Mouse (Mus musculus): ENCODE results near the gene Rbp1. TPM values are rescaled to one million over a fixed set of nuclear protein-coding genes. Genes with fewer than 3 reads are reported as not detected.

Gene Rbp1
- 2.3 and 3.4 TPM in 2 replicates for polyA plus RNA-seq (2012; rRNA removed)

GRCm38 (mm10) chr9:98422656-98423055 lies at the start of gene Rbp1:
Gene Rbp1 (plus strand): TSS chr9:98422961.
- Histone ChIP-seq H3K4me3 (ENCODE audit: control insufficient read depth, insufficient read depth, low read length) (no peak within 1 kb of the TSS), H3K27ac (ENCODE audit: control insufficient read depth, insufficient read depth, low read length) (no peak within 1 kb of the TSS), H3K4me1 (replicated peaks; ENCODE audit: control insufficient read depth, insufficient read depth, low read length) (no peaks in the 10 kb centered on the region; the same call in 1 of the 2 replicates), H3K27me3 (ENCODE audit: control insufficient read depth, insufficient read depth, low read length) (peaks cover 6% of the 10 kb centered on the region), H3K36me3 (ENCODE audit: control insufficient read depth, insufficient read depth, low read length) (no peaks in the 10 kb centered on the region)
- 93% methylated on average over 5 of the region's 5 CpGs for WGBS
- TF ChIP-seq POLR2A (IDR thresholded peaks at IDR 0.05; ENCODE audit: control insufficient read depth, extremely low read depth, insufficient read depth, low read length, poor library complexity) (no peak), CTCF (IDR thresholded peaks at IDR 0.05; ENCODE audit: borderline replicate concordance, control insufficient read depth, extremely low read depth, insufficient read depth, low read length, poor library complexity) (no peak)
- DNase-seq: no peak

GRCm38 (mm10) chr9:98373358-98373757 lies 49.4 kb upstream of the Rbp1 start:
- no peaks in the 10 kb centered on the region for H3K36me3 ChIP-seq (ENCODE audit: control insufficient read depth, insufficient read depth, low read length)
- H3K4me3 ChIP-seq (ENCODE audit: control insufficient read depth, insufficient read depth, low read length): no peak overlapping the region
- H3K27ac ChIP-seq (ENCODE audit: control insufficient read depth, insufficient read depth, low read length): no peak overlapping the region
- H3K27me3 ChIP-seq (ENCODE audit: control insufficient read depth, insufficient read depth, low read length): no peaks in the 10 kb centered on the region
- no peak for DNase-seq
- TF ChIP-seq CTCF (IDR thresholded peaks at IDR 0.05; ENCODE audit: borderline replicate concordance, control insufficient read depth, extremely low read depth, insufficient read depth, low read length, poor library complexity) (no peak), POLR2A (IDR thresholded peaks at IDR 0.05; ENCODE audit: control insufficient read depth, extremely low read depth, insufficient read depth, low read length, poor library complexity) (no peak)
- WGBS: 97% methylated on average over 5 of the region's 5 CpGs
- no peaks in the 10 kb centered on the region for H3K4me1 ChIP-seq (replicated peaks; ENCODE audit: control insufficient read depth, insufficient read depth, low read length)

- WGBS: 95% methylated on average over 11 of the region's 11 CpGs
- no peak overlapping the region for H3K4me3 ChIP-seq (ENCODE audit: control insufficient read depth, insufficient read depth, low read length)
- DNase-seq: no peak
- no peak overlapping the region for H3K27ac ChIP-seq (ENCODE audit: control insufficient read depth, insufficient read depth, low read length)
- TF ChIP-seq POLR2A (IDR thresholded peaks at IDR 0.05; ENCODE audit: control insufficient read depth, extremely low read depth, insufficient read depth, low read length, poor library complexity) (no peak), CTCF (IDR thresholded peaks at IDR 0.05; ENCODE audit: borderline replicate concordance, control insufficient read depth, extremely low read depth, insufficient read depth, low read length, poor library complexity) (no peak)
- H3K27me3 ChIP-seq (ENCODE audit: control insufficient read depth, insufficient read depth, low read length): no peaks in the 10 kb centered on the region
- no peaks in the 10 kb centered on the region for H3K36me3 ChIP-seq (ENCODE audit: control insufficient read depth, insufficient read depth, low read length)
- H3K4me1 ChIP-seq (replicated peaks; ENCODE audit: control insufficient read depth, insufficient read depth, low read length): no peaks in the 10 kb centered on the region
These were observed 47.9 kb upstream of the Rbp1 start for GRCm38 (mm10) chr9:98374897-98375296.

- Histone ChIP-seq H3K27ac (ENCODE audit: control insufficient read depth, insufficient read depth, low read length) (no peak overlapping the region), H3K4me3 (ENCODE audit: control insufficient read depth, insufficient read depth, low read length) (no peak overlapping the region), H3K4me1 (replicated peaks; ENCODE audit: control insufficient read depth, insufficient read depth, low read length) (no peaks in the 10 kb centered on the region), H3K27me3 (ENCODE audit: control insufficient read depth, insufficient read depth, low read length) (no peaks in the 10 kb centered on the region), H3K36me3 (ENCODE audit: control insufficient read depth, insufficient read depth, low read length) (no peaks in the 10 kb centered on the region)
- WGBS: 88% methylated on average over 5 of the region's 5 CpGs
- no peak for TF ChIP-seq CTCF (IDR thresholded peaks at IDR 0.05; ENCODE audit: borderline replicate concordance, control insufficient read depth, extremely low read depth, insufficient read depth, low read length, poor library complexity)
- no peak for DNase-seq
These were observed 47.2 kb upstream of the Rbp1 start for GRCm38 (mm10) chr9:98375329-98376170.

- no peaks in the 10 kb centered on the region for H3K27me3 ChIP-seq (ENCODE audit: control insufficient read depth, insufficient read depth, low read length)
- H3K4me1 ChIP-seq (replicated peaks; ENCODE audit: control insufficient read depth, insufficient read depth, low read length): no peaks in the 10 kb centered on the region
- no peak for DNase-seq
- H3K36me3 ChIP-seq (ENCODE audit: control insufficient read depth, insufficient read depth, low read length): no peaks in the 10 kb centered on the region
- no peak overlapping the region for H3K4me3 ChIP-seq (ENCODE audit: control insufficient read depth, insufficient read depth, low read length)
- no peak overlapping the region for H3K27ac ChIP-seq (ENCODE audit: control insufficient read depth, insufficient read depth, low read length)
- WGBS: 95% methylated on average over 4 of the region's 4 CpGs
- no peak for TF ChIP-seq POLR2A (IDR thresholded peaks at IDR 0.05; ENCODE audit: control insufficient read depth, extremely low read depth, insufficient read depth, low read length, poor library complexity)
- TF ChIP-seq CTCF (IDR thresholded peaks at IDR 0.05; ENCODE audit: borderline replicate concordance, control insufficient read depth, extremely low read depth, insufficient read depth, low read length, poor library complexity): no peak
These were observed 43.0 kb upstream of the Rbp1 start for GRCm38 (mm10) chr9:98379736-98380135.

- 96% methylated on average over 9 of the region's 9 CpGs for WGBS
These were observed 42.2 kb upstream of the Rbp1 start for GRCm38 (mm10) chr9:98380593-98380992.

More at GRCm38 (mm10) chr9:98380593-98380992, 42.2 kb upstream of the Rbp1 start:
- no peak for TF ChIP-seq CTCF (IDR thresholded peaks at IDR 0.05; ENCODE audit: borderline replicate concordance, control insufficient read depth, extremely low read depth, insufficient read depth, low read length, poor library complexity)
- no peak for TF ChIP-seq POLR2A (IDR thresholded peaks at IDR 0.05; ENCODE audit: control insufficient read depth, extremely low read depth, insufficient read depth, low read length, poor library complexity)
- Histone ChIP-seq H3K27ac (ENCODE audit: control insufficient read depth, insufficient read depth, low read length) (no peak overlapping the region), H3K36me3 (ENCODE audit: control insufficient read depth, insufficient read depth, low read length) (no peaks in the 10 kb centered on the region), H3K4me1 (replicated peaks; ENCODE audit: control insufficient read depth, insufficient read depth, low read length) (no peaks in the 10 kb centered on the region), H3K4me3 (ENCODE audit: control insufficient read depth, insufficient read depth, low read length) (no peak overlapping the region), H3K27me3 (ENCODE audit: control insufficient read depth, insufficient read depth, low read length) (no peaks in the 10 kb centered on the region)
- DNase-seq: no peak

Measured in thymus, adult 2 months (tissue).